Mouse (Mus musculus) urinary bladder, adult 2 months (tissue): ENCODE data around the gene Srl. TPM values are rescaled to one million over a fixed set of nuclear protein-coding genes. Genes with fewer than 3 reads are reported as not detected.
"Not testable (repeated sequence)": the region's sequence is repeated elsewhere in the genome, so short reads cannot be mapped to it uniquely, and the experiment has no call there.

ENCODE experiments used
- DNase-seq: peaks from one replicate; pipeline ENCODE4 v3.0.0; 2022; ENCODE audit warnings: low spot score
- polyA plus RNA-seq: library from polyadenylated mRNA; depleted of rRNA; stranded (reverse); fragments of >200 nt; gene quantifications from 2 replicates; pipeline ENCODE4 v1.2.3, GENCODE M21; 2012; rRNA removed

The Srl gene
- 18.8 and 25.7 TPM in 2 replicates for polyA plus RNA-seq

DNA sequence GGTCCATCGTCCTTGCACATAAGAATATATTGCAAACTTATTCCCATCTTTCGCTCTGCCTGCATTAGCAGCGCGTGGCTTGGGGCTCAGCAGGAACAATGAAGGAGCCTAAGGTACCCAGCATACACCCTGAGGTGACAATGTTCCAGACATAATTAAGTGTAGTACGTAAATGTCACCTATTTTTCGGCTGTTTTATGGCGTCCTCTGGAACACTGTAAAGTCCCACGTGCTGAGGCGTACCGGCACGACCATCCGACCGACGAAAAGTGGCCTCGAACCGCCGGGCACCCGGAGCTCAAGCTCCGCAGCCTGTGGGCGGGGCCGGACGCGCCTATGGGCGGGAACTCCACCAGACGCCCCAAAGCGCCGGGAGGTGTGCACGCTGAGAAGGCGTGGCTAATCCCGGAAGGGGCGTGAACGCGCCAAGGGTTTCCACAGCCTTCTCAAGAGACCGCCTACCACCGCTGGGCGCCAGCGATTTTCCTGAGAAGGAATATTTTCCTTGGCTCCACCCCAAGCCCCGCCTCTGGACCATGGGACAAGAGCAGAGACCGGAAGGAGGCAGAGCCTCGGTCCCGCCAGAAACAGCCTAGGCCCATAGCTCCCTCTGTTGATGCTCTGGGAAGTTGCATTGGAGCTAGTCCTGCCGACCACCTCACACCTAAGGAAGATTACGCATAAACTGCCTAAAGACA lies at the start of gene Srl:
TSS of gene Srl (minus strand) at position 316 of the 698 bp plus-strand sequence.
- peak; percentile 93 for DNase-seq

DNA sequence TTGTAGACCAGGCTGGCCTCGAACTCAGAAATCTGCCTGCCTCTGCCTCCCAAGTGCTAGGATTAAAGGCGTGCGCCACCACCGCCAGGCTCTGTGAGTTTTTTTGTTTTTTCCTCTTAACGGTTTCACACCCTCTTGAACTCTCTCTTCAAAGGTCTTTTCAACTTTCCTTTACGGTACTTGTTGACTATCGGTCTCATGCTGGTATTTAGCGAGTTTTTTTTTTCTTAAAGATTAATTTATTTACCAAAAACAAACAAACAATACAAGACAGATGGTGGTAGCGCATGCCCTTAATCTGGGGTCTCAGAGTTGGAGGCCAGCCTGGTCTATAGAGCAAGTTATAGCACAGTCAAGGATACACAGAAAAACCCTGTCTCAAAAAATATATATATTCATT lies 48.6 kb upstream of the Srl start:
- no peak for DNase-seq

DNA sequence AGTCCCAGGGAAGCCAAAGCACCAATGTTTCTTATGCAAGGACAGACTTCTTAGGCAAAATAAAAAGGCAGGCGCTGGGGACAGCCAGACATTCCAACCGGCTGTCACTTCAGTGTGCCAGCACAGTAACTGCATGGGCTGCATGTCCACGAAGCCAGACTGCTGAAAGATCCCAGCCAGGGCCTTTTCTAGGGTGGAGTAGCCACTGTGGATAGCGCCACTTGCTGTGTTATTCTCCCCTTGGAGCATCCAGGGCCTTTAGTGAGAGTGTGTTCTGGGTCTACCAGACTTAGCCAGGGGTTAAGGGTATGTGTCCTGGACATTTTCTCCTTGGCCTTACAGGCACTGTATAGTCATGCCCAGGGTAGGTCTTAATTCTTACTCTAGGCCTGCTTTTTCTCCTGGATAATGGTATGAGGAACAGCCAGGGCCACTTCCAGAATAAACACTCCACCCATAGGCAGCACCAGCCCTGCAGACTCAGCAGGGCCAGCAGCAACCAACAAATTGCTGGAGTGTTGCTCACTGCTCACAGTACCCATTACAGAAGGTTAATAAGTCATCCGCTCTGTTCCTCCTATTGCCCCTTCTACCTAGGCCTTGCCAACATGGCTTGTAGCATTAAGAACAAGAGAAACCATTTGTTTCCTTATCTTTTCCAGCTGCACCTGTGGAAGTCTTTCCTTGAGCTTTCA lies 46.0 kb upstream of the Srl start:
- DNase-seq = no peak

DNA sequence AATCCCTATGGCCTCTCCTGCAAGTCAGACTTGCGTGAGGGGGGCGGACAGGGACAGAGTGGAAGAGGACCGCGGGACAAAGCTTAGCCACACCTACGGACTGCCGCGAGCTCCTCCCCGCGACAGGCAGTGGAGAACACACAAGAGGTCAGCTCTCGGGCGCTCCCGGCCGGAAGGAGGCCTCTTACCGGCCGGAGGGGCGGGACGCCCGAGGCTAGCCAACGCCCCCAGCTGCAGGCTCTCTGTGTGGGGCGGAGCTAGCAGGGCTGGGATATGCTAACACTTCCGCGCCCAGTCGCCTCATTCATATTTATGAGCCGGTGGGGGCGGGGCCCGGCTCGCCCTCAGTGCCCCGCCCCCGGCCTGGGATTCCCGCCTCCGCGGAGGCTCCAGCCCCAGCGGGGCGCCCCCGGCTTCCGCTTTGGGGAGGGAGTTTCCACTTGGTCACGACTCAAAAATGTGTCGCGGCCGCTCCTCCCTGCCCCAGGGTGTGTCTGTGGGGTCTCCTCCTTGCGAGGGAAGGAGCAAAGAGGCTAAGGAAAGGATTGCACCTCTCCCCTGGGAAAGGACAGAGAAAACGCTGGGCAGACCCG lies 45.0 kb upstream of the Srl start:
- peak; percentile 90 for DNase-seq

DNA sequence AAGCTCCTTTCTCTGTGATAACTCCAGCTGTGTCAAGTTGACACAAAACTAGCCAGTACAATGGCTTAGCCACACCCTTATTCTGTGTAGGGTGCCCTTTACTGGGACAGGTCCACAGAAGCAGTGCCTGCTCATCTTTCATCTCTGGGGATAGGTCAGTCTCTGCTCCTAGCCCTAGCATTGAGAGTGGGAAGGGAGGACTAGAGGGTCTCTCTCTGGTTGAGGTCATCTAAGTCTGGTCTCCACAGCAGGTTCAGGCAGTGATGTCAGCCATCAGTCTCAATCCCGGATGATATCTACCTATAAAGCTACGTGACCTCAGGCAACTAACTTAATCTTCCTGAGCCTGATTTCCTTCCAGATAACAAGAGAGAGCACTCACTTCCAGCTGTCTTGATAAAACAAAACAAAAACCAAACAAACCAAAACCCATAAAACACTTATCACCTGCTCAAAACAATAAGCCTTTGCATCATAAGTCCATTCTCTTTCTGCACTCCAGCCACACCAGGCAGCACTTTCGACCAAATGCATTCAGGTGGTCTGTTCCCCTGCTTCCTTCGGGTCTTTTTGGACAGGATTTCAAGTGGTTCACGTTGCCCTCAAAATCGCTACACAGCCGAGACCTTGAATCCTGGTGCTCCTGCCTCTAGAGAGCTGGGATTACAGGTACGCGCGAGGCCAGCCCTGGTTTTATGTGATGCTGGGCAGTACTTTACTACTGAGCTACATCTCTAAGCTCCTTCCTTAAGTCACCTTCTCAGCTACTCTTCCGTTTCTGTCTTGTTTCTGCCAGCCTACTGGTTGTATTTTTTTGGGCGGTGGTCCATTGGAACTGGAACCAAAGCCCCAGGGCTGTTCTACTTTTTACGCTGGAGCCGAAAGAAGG lies 44.3 kb upstream of the Srl start:
- no peak for DNase-seq

DNA sequence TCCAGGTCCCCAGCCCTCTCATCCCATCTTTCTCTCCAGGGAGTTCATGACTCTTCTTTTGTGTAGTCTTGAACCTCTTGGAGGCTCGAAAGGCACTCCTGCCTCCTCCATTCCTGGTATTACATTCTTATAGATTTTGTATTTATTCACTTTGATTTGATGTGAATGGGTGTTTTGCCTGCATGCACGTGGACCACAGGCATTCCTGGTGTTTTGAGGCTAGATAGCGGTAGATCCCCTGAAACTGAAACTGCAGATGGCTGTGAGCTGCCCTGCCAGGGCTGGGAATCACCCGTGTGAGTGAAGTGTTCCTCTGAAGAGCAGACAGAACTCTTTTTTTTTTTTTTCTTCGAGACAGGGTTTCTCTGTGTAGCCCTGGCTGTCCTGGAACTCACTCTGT lies 42.8 kb upstream of the Srl start:
- no peak for DNase-seq

DNA sequence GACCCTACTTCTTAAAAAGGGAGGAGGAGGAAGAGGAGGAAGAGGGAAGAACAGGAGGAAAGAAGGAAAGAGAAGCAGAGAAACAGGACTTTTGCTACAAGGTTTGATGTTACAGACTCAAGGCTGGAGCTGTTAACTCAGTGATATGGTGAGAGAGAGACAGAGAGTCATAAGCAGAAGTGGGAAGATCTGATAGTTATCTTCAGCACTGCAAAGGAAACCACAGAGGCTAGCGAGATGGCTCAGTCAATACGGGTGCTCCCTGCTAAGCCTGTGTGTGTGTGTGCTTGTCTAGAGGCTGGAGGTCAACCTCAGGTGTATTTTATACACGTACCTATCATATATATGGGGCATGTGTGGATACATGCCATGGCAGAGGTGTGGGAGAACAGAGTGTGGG lies 42.2 kb upstream of the Srl start:
- no peak for DNase-seq

DNA sequence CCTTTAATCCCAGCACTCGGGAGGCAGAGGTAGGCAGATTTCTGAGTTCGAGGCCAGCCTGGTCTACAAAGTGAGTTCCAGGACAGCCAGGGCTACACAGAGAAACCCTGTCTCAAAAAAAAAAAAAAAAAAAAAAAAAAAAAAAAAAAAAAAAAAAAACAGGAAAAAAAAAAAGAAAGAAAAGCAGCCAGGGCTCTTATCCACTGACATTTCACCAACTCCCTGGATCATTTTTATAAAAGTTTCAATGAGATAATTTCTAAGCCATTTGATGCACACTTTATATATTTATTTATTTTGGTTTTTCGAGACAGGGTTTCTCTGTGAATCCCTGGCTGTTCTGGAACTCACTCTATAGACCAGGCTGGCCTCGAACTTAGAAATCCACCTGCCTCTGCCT lies 39.6 kb upstream of the Srl start:
- not testable (repeated sequence) for DNase-seq

DNA sequence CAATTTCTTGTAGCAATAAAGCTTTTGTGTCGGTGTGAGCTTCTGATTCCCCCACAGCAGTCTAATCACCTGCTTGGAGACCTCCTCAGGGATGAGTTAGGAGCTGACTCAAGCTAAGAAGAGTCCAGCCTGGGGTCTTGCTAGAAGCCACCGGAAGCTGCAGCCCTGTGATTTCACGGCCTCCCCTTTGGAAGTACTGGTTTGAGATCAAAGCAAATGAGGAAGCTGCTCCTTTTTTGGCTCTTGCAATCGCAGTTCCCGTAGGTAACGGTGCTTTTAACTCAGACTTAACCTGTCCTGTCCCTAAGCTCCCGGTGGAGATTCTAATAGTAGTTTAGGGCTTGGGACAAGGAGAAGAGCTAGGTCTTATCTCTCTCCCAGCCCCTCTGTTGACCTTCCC lies 37.0 kb upstream of the Srl start:
- no peak for DNase-seq

DNA sequence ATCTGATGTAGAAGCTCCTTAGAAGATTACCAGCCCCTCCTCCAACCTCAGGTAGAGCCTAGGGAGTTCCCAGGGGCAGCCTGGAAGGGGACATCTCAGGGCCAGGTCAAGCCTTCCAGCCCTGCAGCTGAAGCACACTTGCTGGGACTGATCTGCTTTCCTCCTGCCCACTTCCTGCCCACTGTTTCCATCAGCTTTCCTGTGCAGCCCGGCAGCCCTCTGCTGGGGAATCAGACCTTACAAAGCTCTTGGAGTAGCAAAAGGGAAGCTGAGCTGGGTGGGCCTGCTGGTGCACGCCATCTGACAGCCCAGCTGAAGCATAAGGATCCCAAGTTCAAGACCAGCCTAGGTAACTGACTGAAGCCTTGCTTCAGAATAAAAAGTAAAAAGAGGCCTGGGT lies 35.3 kb upstream of the Srl start:
- no peak for DNase-seq

DNA sequence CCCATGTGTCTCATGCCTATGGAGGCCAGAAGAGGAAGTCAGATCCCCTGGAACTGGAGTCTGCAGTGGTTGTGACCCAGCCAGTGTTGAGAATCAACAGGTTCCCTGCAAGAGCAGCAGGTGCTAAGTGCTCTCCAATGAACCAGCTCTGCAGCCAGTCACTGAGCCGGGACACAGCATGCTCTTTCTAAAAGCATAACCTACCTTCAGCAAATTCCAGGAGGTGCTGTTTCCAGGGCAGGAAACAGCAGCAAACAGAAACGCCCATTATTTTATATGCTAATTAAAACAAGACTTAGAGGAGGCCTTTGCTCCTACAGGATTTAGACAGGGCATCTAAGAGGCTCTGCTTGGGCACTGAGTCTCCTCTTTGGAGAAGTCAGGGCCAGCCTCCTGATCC lies 34.4 kb upstream of the Srl start:
- no peak for DNase-seq

DNA sequence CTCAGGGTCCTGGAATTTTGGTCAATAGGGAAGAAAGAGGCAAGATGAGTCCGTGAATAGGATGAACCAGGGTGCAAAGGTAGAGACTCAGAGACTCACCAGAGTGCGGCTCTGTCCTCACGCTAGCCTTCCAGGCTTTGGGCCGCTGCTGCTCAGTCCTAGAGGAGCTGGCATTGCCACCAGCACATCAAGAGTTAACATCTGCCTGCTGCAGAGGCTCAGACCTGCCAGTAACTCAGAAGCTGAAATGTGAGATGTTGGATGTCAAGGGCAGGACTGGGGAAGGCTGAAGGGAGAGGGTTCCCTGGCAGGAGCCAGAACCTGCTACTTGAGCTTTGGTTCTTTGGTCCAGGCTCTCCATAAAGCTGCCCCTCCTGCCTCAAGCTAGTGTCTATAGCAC lies 29.1 kb upstream of the Srl start:
- DNase-seq = no peak

DNA sequence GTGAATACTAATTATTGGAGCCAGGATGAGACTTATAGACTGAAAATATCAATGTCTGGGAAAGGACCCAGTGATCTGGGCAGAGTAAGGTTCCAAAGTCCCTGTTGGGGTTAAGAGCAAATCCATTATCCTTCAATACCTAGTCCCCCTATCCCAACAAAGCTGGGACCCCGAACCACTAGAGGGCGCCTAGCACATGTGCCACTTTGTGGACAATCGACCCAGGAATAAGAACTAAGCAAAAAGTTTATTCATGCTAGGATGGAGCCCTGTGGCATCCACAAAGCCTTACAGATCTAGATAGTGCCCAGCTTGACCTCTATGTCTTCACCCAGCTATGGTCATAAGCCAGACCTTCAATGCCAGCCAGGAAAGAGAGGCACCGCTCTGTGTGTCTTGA lies 26.3 kb upstream of the Srl start:
- DNase-seq = peak; percentile 64

DNA sequence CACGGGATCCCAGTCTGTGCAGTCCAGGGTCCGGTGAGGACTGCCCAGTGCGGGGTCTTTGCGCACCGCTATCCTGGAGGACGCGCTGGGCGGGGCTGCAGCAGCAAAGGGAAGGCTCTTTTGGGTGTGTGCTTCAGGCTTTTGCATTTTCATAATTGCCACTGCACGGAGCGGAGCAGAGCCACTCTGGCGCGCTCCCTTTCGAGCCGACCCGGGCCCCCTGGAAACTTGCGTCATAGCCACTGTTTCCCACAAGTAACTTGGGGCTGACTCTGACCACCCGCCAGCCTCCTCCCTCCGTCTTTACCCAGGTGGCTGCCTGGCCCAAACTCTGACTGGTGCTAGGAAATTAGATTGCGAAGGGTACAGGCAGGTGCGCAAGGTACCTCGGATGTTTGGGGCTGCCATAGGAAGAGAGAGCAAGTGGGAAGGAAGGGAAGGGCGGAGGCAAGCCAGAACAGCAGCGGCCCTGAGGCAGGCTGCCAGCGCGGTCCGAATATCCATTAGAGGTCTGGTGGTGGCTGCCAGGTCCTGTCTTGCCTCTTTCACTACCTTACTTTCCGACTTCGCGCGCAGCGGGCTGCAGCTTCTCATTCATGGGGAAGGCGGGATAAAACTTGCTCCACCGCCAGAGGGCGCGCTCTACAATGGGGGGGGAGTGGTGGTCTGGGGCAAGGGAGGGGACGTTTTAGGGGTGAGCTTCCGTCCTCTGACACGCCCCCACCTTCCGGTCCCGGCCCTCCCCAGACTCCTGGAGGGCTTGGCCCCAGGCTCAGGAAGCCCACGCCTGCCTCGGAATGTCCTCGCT lies 18.7 kb upstream of the Srl start:
- DNase-seq = peak; percentile 71

DNA sequence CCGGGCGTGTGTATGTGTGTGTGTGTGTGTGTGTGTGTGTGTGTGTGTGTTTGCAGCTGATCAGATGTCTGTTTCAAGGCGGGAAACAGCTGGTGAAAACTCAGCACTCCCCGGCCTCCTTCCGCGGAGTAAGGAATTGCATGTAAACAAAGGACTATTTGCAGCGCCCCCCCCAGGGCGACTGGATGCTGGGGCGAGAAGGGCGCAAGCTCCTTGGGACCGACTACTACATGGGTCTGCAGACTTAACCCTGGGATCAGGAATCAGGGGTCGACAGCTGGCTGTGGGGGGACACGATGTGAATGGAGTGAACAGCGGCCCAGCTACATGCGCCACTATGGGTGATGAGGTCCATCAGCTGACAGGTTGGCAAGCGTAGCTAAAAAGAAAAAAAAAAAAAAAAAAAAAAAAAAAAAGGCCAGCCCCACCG lies 18.1 kb upstream of the Srl start, which contains the start of gene Tfap4:
TSS of gene Tfap4 (minus strand) at position 140 of the 430 bp plus-strand sequence.
- peak; percentile 70 for DNase-seq

DNA sequence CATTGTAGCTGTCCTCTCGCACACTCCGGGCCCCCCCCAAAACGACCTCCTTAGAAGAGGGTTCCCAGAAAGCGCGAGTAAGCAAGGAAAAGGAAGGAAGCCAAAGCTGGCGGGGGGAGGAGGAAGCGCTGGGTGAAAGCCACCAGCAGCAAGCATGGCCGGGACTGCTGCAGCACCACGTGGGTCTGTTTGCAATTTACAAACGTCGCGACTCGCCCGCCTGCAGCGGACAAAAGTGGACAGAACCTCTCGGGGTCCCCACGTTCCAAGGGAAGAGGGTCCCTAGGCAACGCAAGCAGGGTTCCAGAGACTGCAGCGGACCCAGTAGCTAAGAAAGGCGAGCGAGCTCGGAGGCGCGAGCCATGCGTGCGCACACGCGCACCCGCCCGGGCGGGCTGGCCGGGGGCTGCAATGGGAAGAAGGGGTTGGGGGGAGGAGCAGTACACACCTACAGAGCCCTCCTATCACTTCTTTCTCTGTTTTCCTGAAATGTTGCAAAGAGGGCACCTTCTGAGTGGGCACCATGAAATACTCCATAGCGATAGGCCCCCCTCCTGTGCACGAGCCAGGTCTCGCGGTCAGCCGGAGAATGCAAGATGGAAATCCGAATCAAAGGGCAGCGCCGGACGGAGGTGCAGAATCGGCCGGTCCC lies 17.5 kb upstream of the Srl start:
- DNase-seq = peak; percentile 54

DNA sequence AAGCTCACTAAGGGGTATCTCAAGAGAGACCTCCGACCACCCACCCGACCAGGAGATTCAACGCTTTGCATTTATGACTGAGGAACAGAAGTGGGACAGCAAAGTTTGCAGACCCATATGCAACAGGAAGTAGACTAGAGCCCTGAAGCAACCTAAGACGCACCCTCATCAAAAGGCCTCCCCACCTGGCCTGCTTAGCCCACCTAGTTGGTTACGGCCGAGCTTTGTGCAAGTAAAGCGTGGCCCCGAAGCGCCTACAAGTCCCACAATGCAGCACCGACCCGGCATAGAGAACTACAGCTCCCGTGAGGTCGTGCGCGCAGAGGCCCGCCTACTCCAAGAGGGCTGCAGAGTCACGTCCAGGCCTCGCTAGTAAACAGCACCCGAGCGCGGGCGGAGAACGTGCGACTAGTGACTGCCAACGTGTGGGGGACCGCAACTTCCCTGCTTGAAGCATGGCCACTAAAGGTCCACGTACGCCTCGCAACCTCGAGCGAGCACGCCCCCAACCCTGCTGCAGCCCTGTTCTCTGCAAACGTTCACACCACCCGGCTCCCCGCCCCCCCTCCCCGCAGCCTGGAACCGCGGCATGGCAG lies 16.9 kb upstream of the Srl start:
- DNase-seq = peak; percentile 78

DNA sequence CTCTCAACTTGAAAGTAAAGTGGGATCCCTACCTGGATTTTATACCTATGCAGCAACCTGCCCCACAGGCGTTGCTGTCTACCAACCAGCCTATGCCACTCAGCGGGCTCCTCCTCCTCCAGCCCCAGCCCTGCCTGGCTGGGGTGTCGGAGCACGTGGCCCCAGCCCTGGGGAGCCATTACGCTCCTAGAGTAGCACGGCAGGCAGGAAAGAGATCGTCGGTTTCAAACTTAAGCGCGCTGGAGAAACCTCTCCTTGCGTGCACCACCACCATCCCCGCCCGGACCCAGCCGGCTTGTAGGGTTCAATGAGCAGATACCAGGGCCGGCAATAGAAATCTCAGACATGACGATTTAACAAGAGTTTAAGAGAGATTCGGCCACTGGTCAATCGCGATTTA lies 16.3 kb upstream of the Srl start:
- DNase-seq = peak; percentile 69

DNA sequence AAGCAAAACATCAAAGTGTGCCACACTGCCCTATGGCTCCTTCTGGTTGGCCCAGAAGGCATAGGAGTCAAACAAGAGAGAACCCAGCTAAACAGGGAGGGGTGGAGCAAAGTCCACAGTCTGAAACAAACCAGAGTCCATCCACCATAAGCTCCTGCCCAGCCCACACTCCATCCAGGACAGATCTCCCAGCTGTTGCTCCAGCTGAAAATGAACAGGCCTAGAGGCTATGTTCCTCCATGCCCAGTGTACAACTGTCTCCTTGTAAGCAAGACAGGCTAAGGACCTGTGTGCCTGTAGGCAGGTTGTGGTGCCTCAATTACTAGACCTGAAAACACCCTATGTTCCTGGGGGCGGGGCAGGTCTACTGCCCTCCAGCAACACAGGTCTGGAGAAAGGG lies 15.5 kb upstream of the Srl start:
- DNase-seq = no peak

DNA sequence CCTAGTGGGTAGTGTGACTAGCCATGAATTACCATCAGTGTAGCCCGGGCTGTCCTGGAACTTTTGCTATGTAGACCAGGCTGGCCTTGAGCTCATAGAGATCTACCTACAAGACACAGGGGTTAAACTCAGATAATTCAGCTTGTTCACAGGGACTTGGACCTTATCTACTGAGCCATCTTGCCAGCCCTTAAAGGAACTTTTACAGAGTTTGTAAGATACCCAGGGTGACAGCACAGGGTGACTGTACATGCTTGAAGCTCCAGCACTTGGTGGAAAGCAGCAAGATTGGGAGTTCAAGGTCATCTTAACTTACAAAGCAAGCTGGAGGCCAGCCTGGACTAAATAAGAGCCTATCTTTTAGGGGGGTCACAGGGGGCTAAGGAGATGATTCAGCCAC lies 13.9 kb upstream of the Srl start:
- DNase-seq = no peak
